Mouse (Mus musculus) liver, adult 2 months (tissue): ENCODE data around the gene Ubxn4.

Source experiments
- CTCF ChIP-seq: fragments of 200-500 bp; IDR thresholded peaks from 2 replicates; pipeline ENCODE4 v1.5.1; 2011; ENCODE audit warnings: low read depth, low read length, control low read depth
- POLR2A ChIP-seq: fragments of 200-500 bp; IDR thresholded peaks from 2 replicates; pipeline ENCODE4 v1.6.1; 2011; ENCODE audit warnings: low read length, control low read depth; ENCODE audit not compliant: insufficient read depth; ENCODE audit errors: extremely low read depth

DNA sequence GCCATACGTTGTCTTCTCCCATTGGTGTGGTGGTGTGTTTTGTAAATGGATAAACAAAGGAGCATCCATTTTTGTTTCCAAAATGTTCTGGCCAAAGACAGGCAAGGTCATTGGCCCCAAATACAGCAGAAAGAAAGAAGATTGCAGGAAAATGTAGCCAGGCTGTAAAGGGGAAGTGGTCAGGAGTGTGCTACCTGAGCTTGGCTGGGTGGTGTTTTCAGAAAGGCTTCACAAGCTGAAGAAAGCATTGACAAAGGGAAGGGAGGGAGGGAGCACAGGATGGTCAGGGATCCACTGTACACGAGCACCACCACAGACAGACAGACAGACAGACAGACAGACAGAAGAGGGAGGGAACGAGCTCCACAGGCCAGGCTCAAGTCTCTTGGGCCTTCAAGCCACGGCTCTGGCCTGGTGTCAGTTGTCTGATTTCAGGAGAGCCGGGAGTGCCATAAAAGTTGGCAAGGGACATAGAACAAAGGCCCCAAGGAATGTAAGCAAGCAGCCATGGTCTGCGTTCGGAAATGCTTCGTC is 40.5 kb downstream of the Ubxn4 start:
- no peak for TF ChIP-seq POLR2A
- no peak for TF ChIP-seq CTCF
